Mouse (Mus musculus): ENCODE data around the gene Irak1bp1.

- TF ChIP-seq POLR2A (IDR thresholded peaks at IDR 0.05; ENCODE audit: extremely low read depth, insufficient read depth, low read length) (no peak), CTCF (IDR thresholded peaks at IDR 0.05; ENCODE audit: low read depth, low read length) (no peak)
Measured at GRCm38 (mm10) chr9:82867698-82868097, 38.4 kb downstream of the Irak1bp1 start.

All from liver, adult 2 months (tissue).